Mouse (Mus musculus) hindbrain, postnatal 0 days (tissue): ENCODE measurements around the gene Gm45140. TPM values are rescaled to one million over a fixed set of nuclear protein-coding genes. Genes with fewer than 3 reads are reported as not detected.

ENCODE experiments used
- ATAC-seq: fragments of 200-750 bp; cut with Nextera tagmentation; 2 replicates; pipeline ENCODE4 v1.8.0; 2017; ENCODE audit warnings: mild to moderate bottlenecking, moderate TSS enrichment, moderate library complexity
- DNase-seq: peaks from one replicate; pipeline ENCODE4 v3.0.0-alpha.2; 2015; ENCODE audit warnings: low spot score
- H3K27ac ChIP-seq: fragments of 300-500 bp; sonication (generic); 2 replicates; pipeline ENCODE4 v1.5.1; 2014; ENCODE audit warnings: mild to moderate bottlenecking
- H3K27me3 ChIP-seq: fragments of 300-500 bp; sonication (generic); 2 replicates; pipeline ENCODE4 v1.6.1; 2014; ENCODE audit warnings: low read length, mixed read lengths; ENCODE audit not compliant: insufficient read depth
- H3K36me3 ChIP-seq: fragments of 300-500 bp; sonication (generic); 2 replicates; pipeline ENCODE4 v1.6.1; 2014; ENCODE audit warnings: low read length, mixed read lengths; ENCODE audit not compliant: insufficient read depth
- H3K4me1 ChIP-seq: fragments of 300-500 bp; sonication (generic); 2 replicates; pipeline ENCODE4 v1.6.1; 2014; ENCODE audit warnings: antibody characterized with exemption, low read length, mixed read lengths; ENCODE audit not compliant: insufficient read depth
- H3K4me2 ChIP-seq: fragments of 300-500 bp; sonication (generic); 2 replicates; pipeline ENCODE4 v1.6.1; 2014; ENCODE audit warnings: low read depth, mild to moderate bottlenecking, low read length, moderate library complexity, mixed read lengths
- H3K4me3 ChIP-seq: fragments of 300-500 bp; sonication (generic); 2 replicates; pipeline ENCODE4 v1.5.1; 2014; ENCODE audit warnings: low read length
- H3K9ac ChIP-seq: fragments of 300-500 bp; sonication (generic); replicated peaks from 2 replicates; pipeline ENCODE4 v1.6.1; 2014; ENCODE audit warnings: mild to moderate bottlenecking, low read length, moderate library complexity, mixed read lengths
- H3K9me3 ChIP-seq: fragments of 300-500 bp; sonication (generic); 2 replicates; pipeline ENCODE4 v1.6.1; 2016; ENCODE audit warnings: low read length, mixed read lengths
- CTCF ChIP-seq: IDR thresholded peaks from 2 replicates; pipeline ENCODE4 v1.5.1; 2016; ENCODE audit warnings: antibody characterized with exemption, control low read depth, low read depth
- WGBS: fragments of 180-500 bp; shearing (Covaris S2); extraction: QIAGEN DNeasy Blood & Tissue Kit; methylation state at CpG from one replicate; pipeline ENCODE4 v1.1.7; 2014; 5-methylcytosine and 5-hydroxymethylcytosine counted together
- polyA plus RNA-seq: library from polyadenylated mRNA; unstranded; fragments of >200 nt; fragmentation: Nextera tagmentation; extraction: Ambion mirVana; gene quantifications from 2 replicates; pipeline ENCODE4 v1.2.1, GENCODE M21; 2015
- total RNA-seq: library from RNA; depleted of rRNA; stranded (reverse); fragments of >200 nt; gene quantifications from 2 replicates; pipeline ENCODE4 v1.2.3, GENCODE M21; 2014; rRNA removed

The Gm45140 gene
- total RNA-seq (0.54 TPM in 1 of 2 replicates, not detected in the other), polyA plus RNA-seq (1.5 and 2.0 TPM in 2 replicates)

- Histone ChIP-seq H3K4me1 (no peaks in the 10 kb centered on the region), H3K27me3 (no peaks in the 10 kb centered on the region), H3K9ac (no peak within 1 kb of the TSS), H3K9me3 (no peaks in the 10 kb centered on the region), H3K36me3 (peaks cover 11% of the 10 kb centered on the region), H3K4me2 (no peak within 1 kb of the TSS), H3K27ac (no peak within 1 kb of the TSS), H3K4me3 (no peak within 1 kb of the TSS)
- ATAC-seq (no peak), DNase-seq (no peak)
- no peak for TF ChIP-seq CTCF
- WGBS, result 93% methylated on average over 7 of the region's 7 CpGs
Observed at GRCm38 (mm10) chr6:87835695-87836094, at the start of gene Gm45140. TSS of gene Gm45140 (minus strand) at chr6:87835795.

GRCm38 (mm10) chr6:87882816-87883215 lies 47.2 kb upstream of the Gm45140 start:
- ATAC-seq (peak; percentile 48; the same call in 1 of the 2 replicates), DNase-seq (peak; percentile 63)
- H3K27me3 ChIP-seq, result no peaks in the 10 kb centered on the region
- H3K9me3 ChIP-seq, result no peaks in the 10 kb centered on the region
- H3K9ac ChIP-seq, result no peak overlapping the region
- no peak overlapping the region for H3K27ac ChIP-seq
- H3K4me2 ChIP-seq, result no peak overlapping the region
- no peak overlapping the region for H3K4me3 ChIP-seq
- H3K36me3 ChIP-seq, result no peaks in the 10 kb centered on the region
- no peak for TF ChIP-seq CTCF
- WGBS, result 28% methylated on average over 4 of the region's 4 CpGs
- no peaks in the 10 kb centered on the region; the same call in 1 of the 2 replicates for H3K4me1 ChIP-seq

- H3K36me3 ChIP-seq, result no peaks in the 10 kb centered on the region
- no peak for TF ChIP-seq CTCF
- ATAC-seq, result no peak
- 87% methylated on average over 3 of the region's 3 CpGs for WGBS
- H3K4me3 ChIP-seq, result no peak overlapping the region
- H3K9me3 ChIP-seq, result no peaks in the 10 kb centered on the region
- no peaks in the 10 kb centered on the region for H3K27me3 ChIP-seq
- no peak overlapping the region for H3K27ac ChIP-seq
- no peaks in the 10 kb centered on the region; the same call in 1 of the 2 replicates for H3K4me1 ChIP-seq
- DNase-seq, result no peak
- no peak overlapping the region for H3K9ac ChIP-seq
- H3K4me2 ChIP-seq, result no peak overlapping the region
Observed at GRCm38 (mm10) chr6:87882221-87882620, 46.6 kb upstream of the Gm45140 start.

GRCm38 (mm10) chr6:87879628-87880027 lies 44.0 kb upstream of the Gm45140 start:
- Histone ChIP-seq H3K4me1 (no peaks in the 10 kb centered on the region; the same call in 1 of the 2 replicates), H3K27ac (no peak overlapping the region), H3K27me3 (no peaks in the 10 kb centered on the region), H3K9ac (no peak overlapping the region), H3K4me2 (no peak overlapping the region), H3K4me3 (no peak overlapping the region), H3K36me3 (no peaks in the 10 kb centered on the region), H3K9me3 (no peaks in the 10 kb centered on the region)
- WGBS, result 75% methylated on average over 3 of the region's 3 CpGs
- no peak for ATAC-seq
- no peak for TF ChIP-seq CTCF
- no peak for DNase-seq

DNA sequence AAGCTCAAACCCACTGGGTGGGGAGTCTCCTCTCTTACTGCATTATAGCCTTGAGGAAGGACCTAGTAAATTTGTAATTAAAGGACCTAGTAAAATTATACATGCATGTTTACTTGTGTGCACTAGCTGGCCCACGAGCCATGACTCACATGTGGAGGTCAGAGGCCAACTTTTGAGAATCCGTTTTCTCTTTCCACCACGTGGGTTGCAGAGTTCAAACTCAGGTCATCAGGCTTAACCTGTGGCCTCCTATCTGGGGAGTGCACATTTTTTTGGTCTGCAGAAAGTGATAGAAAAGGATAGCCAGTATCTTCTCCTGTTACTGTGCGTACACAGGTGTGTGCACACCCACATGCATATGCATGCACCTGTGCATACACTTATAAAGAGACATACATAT lies 43.4 kb upstream of the Gm45140 start:
- DNase-seq (no peak), ATAC-seq (no peak)
- TF ChIP-seq CTCF, result no peak
- H3K4me1 ChIP-seq, result no peaks in the 10 kb centered on the region; the same call in 1 of the 2 replicates
- WGBS, result 58% methylated on average over 4 of the region's 4 CpGs
- no peak overlapping the region for H3K9ac ChIP-seq
- H3K27ac ChIP-seq, result no peak overlapping the region
- no peaks in the 10 kb centered on the region for H3K27me3 ChIP-seq
- H3K36me3 ChIP-seq, result no peaks in the 10 kb centered on the region
- H3K9me3 ChIP-seq, result no peaks in the 10 kb centered on the region
- no peak overlapping the region for H3K4me2 ChIP-seq
- no peak overlapping the region for H3K4me3 ChIP-seq

DNA sequence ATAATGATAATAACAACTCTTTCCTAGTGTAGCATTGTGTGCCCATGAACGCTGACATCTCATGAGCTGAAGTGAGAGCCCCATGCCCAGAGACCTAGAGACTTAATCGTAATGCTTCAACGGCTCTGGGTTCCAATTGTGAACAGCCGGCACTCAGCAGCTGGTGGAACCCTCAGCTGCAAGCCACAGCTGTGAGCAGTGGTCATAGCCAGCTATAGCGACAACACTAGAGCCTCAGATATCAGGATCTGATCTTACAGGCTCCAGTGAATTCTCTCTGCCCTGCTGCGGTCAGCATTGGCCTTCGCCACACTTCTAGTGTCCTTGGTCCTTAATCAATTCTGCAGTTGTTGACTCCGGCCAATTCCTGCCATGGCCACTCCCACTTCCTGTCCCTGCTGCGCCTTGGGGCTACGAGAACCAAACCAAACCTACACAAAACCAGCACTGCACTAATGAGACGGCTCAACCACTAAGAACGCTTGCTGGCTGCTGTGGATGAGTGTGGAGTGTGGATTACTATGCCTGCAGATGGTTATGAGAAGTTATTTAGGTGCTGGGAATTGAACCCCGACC lies 40.6 kb upstream of the Gm45140 start:
- Histone ChIP-seq H3K27ac (no peak overlapping the region), H3K9me3 (no peaks in the 10 kb centered on the region), H3K27me3 (no peaks in the 10 kb centered on the region), H3K4me1 (no peaks in the 10 kb centered on the region), H3K4me3 (no peak overlapping the region), H3K9ac (no peak overlapping the region), H3K36me3 (no peaks in the 10 kb centered on the region), H3K4me2 (no peak overlapping the region)
- TF ChIP-seq CTCF, result no peak
- no peak for DNase-seq
- ATAC-seq, result no peak
- WGBS, result 81% methylated on average over 13 of the region's 13 CpGs

- no peaks in the 10 kb centered on the region for H3K4me1 ChIP-seq
- H3K9me3 ChIP-seq, result no peaks in the 10 kb centered on the region
- H3K36me3 ChIP-seq, result no peaks in the 10 kb centered on the region
- no peaks in the 10 kb centered on the region for H3K27me3 ChIP-seq
- 89% methylated on average over 7 of the region's 7 CpGs for WGBS
- H3K9ac ChIP-seq, result no peak overlapping the region
- DNase-seq (no peak), ATAC-seq (no peak)
- H3K4me2 ChIP-seq, result no peak overlapping the region
- no peak overlapping the region for H3K4me3 ChIP-seq
- no peak for TF ChIP-seq CTCF
- H3K27ac ChIP-seq, result no peak overlapping the region
Observed at GRCm38 (mm10) chr6:87875562-87875961, 40.0 kb upstream of the Gm45140 start.
